Mouse (Mus musculus) ZHBTc4 (cell line): ENCODE data around the gene Ghr.

ENCODE experiments used
- DNase-seq: peaks from one replicate; pipeline ENCODE4 v3.0.0-alpha.2; 2011; ENCODE audit warnings: low read depth, low spot score

Gene Ghr

GRCm38 (mm10) chr15:3295986-3296385 is 287.3 kb downstream of the Ghr start:
- DNase-seq: no peak

- DNase-seq: no peak
These were observed 289.8 kb downstream of the Ghr start for GRCm38 (mm10) chr15:3293477-3293876.

DNA sequence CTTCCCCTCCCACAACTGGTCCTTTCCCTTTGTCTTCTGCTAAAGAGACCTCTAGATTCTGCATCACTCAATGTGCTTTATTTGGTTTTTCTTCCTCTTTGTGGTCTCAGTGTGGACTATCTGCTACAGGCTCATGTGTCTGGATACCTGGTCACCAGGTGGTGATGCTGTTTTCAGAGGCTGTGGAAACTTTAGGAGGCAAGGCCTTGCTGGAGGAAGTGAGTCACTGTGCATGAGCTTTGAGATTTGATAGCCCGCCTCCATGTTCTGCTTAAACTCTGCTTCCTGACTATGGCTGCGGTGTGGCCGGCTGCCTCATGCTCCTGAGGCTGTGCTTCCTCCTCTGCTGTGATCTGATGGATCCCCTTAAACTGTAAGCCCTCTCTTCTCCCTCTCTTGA is 292.9 kb downstream of the Ghr start:
- DNase-seq: no peak

DNA sequence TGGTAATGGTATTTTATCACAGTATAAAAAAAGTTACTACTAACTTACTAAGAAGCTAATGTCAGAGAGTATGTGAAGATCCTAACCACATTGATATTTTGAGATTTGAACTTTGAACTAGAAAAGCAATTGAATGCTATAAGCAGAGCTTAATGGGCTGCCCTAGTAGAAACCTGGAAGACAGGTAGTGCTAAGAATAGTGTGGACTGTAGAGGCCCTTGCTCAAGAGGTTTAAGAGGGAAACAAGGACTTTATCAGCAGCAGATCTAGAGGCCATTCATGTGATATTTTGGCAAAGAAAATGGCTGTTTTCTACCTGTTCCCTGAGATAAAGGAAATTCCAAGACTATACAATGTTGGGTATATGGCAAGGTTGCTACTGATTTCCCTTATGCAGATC is 297.3 kb downstream of the Ghr start:
- DNase-seq: no peak

DNA sequence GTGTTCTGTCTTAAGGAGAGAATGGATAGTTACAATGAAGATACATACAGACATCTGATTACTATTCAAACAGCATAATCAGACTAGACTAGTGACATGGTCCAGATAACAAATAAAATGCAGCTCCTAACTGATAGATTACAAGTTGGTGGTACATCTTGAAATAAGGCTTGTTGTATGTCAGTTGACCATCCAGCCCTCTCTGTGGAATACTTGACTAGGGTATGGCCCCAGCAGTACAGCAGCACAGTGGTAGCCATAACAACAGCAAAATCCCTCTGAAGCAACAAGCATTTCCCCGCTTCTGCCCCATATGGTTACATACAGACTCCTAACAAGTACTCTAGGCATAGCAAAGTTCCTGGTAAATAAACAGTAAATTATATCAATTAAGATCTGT is 301.6 kb downstream of the Ghr start:
- DNase-seq: no peak

- DNase-seq: no peak
These were observed 302.1 kb downstream of the Ghr start for GRCm38 (mm10) chr15:3281216-3281615.

- DNase-seq: no peak
These were observed 304.1 kb downstream of the Ghr start for GRCm38 (mm10) chr15:3279242-3279641.

- no peak for DNase-seq
These were observed 305.9 kb downstream of the Ghr start for GRCm38 (mm10) chr15:3277391-3277790.

DNA sequence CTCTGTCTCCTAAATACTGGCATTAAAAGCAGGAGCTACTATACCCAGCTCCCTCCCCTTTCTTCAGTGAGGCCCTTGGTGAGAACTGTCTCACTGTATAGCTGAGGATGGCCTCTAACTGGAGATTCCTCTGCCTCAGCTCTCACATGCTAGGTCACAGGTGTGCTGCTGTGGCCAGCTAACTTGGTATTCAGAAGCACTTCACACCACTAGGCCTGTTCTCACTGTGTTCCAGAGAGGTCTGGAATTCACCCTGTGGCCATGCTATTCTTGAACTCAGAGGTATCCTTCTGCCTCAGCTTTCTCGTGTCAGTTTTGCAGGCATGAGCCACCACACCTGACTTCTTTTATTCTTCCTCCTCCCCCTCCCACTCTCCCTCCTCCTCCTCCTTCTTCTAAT is 310.1 kb downstream of the Ghr start:
- no peak for DNase-seq

- no peak for DNase-seq
These were observed 312.1 kb downstream of the Ghr start for GRCm38 (mm10) chr15:3271216-3271615.

GRCm38 (mm10) chr15:3270646-3271077 is 312.6 kb downstream of the Ghr start:
- peak; percentile 73 for DNase-seq

- no peak for DNase-seq
These were observed 313.2 kb downstream of the Ghr start for GRCm38 (mm10) chr15:3269996-3270645.

GRCm38 (mm10) chr15:3269496-3269895 is 313.8 kb downstream of the Ghr start:
- DNase-seq: no peak

DNA sequence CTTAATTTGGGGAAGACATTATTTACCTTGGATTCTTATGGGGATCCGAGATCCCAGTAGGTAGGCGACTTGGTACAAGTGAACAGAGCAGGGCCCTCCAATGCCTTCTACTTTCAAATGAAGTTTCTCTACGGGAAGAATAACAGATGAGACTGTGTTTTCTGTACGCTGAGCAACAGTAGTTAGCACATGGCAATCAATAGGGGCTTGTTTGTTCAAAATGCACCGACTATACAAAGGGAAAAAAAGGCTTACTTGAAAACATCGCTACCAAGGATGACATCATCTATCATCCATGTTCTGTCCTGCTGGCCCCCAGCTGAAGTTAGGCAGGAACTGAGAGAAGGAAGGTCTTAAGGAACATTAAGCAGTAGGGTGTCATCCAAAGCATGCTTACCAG is 315.0 kb downstream of the Ghr start, which contains the start of gene Selenop:
TSS of gene Selenop (plus strand) at position 301 of the 400 bp plus-strand sequence.
- no peak for DNase-seq
